Mouse (Mus musculus) brain, adult 2 months (tissue): ENCODE results near the gene Procr.

ENCODE experiments used
- DNase-seq: peaks from one replicate; pipeline ENCODE4 v3.0.0; 2011; ENCODE audit warnings: low read depth, low spot score

Gene Procr

DNA sequence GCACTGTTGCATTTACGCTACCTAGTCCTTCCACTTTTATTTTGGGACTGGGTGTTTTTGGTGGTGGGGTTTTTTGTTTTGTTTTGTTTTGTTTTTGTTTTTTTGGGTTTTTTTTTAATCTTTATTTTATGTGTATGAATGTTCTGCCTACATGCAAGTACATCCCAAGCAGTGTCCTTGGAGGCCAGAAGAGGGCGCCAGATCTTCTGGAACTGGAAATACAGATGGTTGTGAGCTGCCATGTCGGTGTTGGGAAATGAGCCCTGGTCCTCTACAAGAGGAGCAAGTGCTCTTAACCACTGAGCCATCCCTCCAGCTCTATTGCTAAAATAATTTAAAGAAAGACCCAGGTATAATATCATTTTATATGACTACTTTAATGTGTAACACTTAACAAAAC is 51.8 kb downstream of the Procr start:
- peak; percentile 59 for DNase-seq

DNA sequence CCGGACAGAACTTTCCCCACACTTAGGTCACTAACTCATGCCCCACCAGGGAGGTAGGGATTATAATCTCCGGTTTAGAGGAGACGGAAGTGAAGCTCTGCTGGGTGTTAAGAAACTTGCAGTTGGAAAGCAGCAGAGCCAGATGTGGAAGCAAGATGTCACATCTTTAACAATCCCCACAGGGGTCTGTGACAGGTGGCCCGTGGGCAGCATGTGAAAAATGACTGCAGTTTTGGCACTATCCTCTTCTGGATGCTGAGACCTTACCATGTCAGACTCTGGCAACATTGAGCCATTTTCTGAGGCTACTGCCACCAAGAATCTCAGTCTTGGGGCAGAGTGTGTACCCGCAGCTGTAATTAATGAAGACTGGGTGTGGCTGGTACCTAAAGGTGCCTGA is 53.1 kb downstream of the Procr start:
- no peak for DNase-seq
